Mouse (Mus musculus) midbrain, postnatal 0 days (tissue): ENCODE results near the gene Myzap. TPM values are rescaled to one million over a fixed set of nuclear protein-coding genes. Genes with fewer than 3 reads are reported as not detected.

Experiments used
- ATAC-seq: fragments of 200-750 bp; cut with Nextera tagmentation; 2 replicates; pipeline ENCODE4 v1.8.0; 2017; ENCODE audit warnings: moderate number of reproducible peaks, mild to moderate bottlenecking, moderate TSS enrichment, moderate library complexity; ENCODE audit not compliant: low FRiP score
- DNase-seq: peaks from one replicate; pipeline ENCODE4 v3.0.0-alpha.2; 2015; ENCODE audit warnings: low spot score
- H3K27ac ChIP-seq: fragments of 300-500 bp; sonication (generic); 2 replicates; pipeline ENCODE4 v1.5.1; 2014; ENCODE audit warnings: low read depth, mild to moderate bottlenecking, low read length, mixed read lengths
- H3K27me3 ChIP-seq: fragments of 300-500 bp; sonication (generic); 2 replicates; pipeline ENCODE4 v1.6.1; 2014; ENCODE audit warnings: low read length, control low read depth, mixed read lengths; ENCODE audit not compliant: insufficient read depth
- H3K36me3 ChIP-seq: fragments of 300-500 bp; sonication (generic); 2 replicates; pipeline ENCODE4 v1.6.1; 2014; ENCODE audit warnings: low read length, control low read depth, mixed read lengths; ENCODE audit not compliant: insufficient read depth
- H3K4me1 ChIP-seq: fragments of 300-500 bp; sonication (generic); 2 replicates; pipeline ENCODE4 v1.6.1; 2014; ENCODE audit warnings: mild to moderate bottlenecking, control low read depth, antibody characterized with exemption, low read length, mixed read lengths; ENCODE audit not compliant: insufficient read depth
- H3K4me2 ChIP-seq: fragments of 300-500 bp; sonication (generic); 2 replicates; pipeline ENCODE4 v1.6.1; 2014; ENCODE audit warnings: low read depth, mild to moderate bottlenecking, low read length, mixed read lengths; ENCODE audit not compliant: poor library complexity, severe bottlenecking
- H3K4me3 ChIP-seq: fragments of 300-500 bp; sonication (generic); 2 replicates; pipeline ENCODE4 v1.5.1; 2014; ENCODE audit warnings: low read depth, mild to moderate bottlenecking, low read length, moderate library complexity
- H3K9ac ChIP-seq: fragments of 300-500 bp; sonication (generic); replicated peaks from 2 replicates; pipeline ENCODE4 v1.6.1; 2014; ENCODE audit warnings: mild to moderate bottlenecking, low read length, moderate library complexity, mixed read lengths; ENCODE audit not compliant: poor library complexity, severe bottlenecking
- H3K9me3 ChIP-seq: fragments of 300-500 bp; sonication (generic); 2 replicates; pipeline ENCODE4 v1.6.1; 2016; ENCODE audit warnings: low read length, control low read depth
- CTCF ChIP-seq: IDR thresholded peaks from 2 replicates; pipeline ENCODE4 v1.5.1; 2016; ENCODE audit warnings: antibody characterized with exemption, mild to moderate bottlenecking
- WGBS: fragments of 180-500 bp; shearing (Covaris S2); extraction: QIAGEN DNeasy Blood & Tissue Kit; methylation state at CpG from one replicate; pipeline ENCODE4 v1.1.7; 2014; 5-methylcytosine and 5-hydroxymethylcytosine counted together
- polyA plus RNA-seq: library from polyadenylated mRNA; unstranded; fragments of >200 nt; fragmentation: Nextera tagmentation; extraction: Ambion mirVana; gene quantifications from 2 replicates; pipeline ENCODE4 v1.2.1, GENCODE M21; 2015
- total RNA-seq: library from RNA; depleted of rRNA; stranded (reverse); fragments of >200 nt; gene quantifications from 2 replicates; pipeline ENCODE4 v1.2.3, GENCODE M21; 2014

Gene Myzap
- total and polyA plus RNA-seq, 2 experiments from 2014 or later, result 0.99 to 2.1 TPM

GRCm38 (mm10) chr9:71529960-71530359 lies 62.2 kb downstream of the Myzap start:
- no peak for ATAC-seq
- Histone ChIP-seq H3K4me3 (no peak overlapping the region), H3K27me3 (no peaks in the 10 kb centered on the region), H3K4me1 (no peaks in the 10 kb centered on the region), H3K27ac (no peak overlapping the region), H3K9ac (no peak overlapping the region), H3K4me2 (no peak overlapping the region), H3K9me3 (no peaks in the 10 kb centered on the region), H3K36me3 (no peaks in the 10 kb centered on the region)
- DNase-seq, result no peak
- 64% methylated on average over 2 of the region's 2 CpGs for whole genome bisulfite sequencing
- peak; percentile 11; the same call in 1 of the 2 replicates for TF ChIP-seq CTCF

GRCm38 (mm10) chr9:71527438-71527837 lies 64.7 kb downstream of the Myzap start:
- DNase-seq, result no peak
- H3K4me2 ChIP-seq, result no peak overlapping the region
- TF ChIP-seq CTCF, result no peak

GRCm38 (mm10) chr9:71523901-71524300 lies 68.3 kb downstream of the Myzap start:
- no peak for ATAC-seq
- Histone ChIP-seq H3K4me1 (no peaks in the 10 kb centered on the region), H3K4me2 (no peak overlapping the region), H3K9ac (no peak overlapping the region), H3K4me3 (no peak overlapping the region), H3K9me3 (no peaks in the 10 kb centered on the region), H3K27ac (no peak overlapping the region), H3K27me3 (no peaks in the 10 kb centered on the region), H3K36me3 (no peaks in the 10 kb centered on the region)
- no peak for TF ChIP-seq CTCF
- DNase-seq, result no peak
- WGBS, result 88% methylated on average over 4 of the region's 4 CpGs

More at GRCm38 (mm10) chr9:71527438-71527837, 64.7 kb downstream of the Myzap start:
- no peaks in the 10 kb centered on the region for H3K36me3 ChIP-seq
- H3K27me3 ChIP-seq, result no peaks in the 10 kb centered on the region
- no peak overlapping the region for H3K9ac ChIP-seq
- 72% methylated on average over 9 of the region's 9 CpGs for WGBS
- no peaks in the 10 kb centered on the region for H3K9me3 ChIP-seq
- H3K4me3 ChIP-seq, result no peak overlapping the region
- no peak for ATAC-seq
- H3K4me1 ChIP-seq, result no peaks in the 10 kb centered on the region
- no peak overlapping the region for H3K27ac ChIP-seq

DNA sequence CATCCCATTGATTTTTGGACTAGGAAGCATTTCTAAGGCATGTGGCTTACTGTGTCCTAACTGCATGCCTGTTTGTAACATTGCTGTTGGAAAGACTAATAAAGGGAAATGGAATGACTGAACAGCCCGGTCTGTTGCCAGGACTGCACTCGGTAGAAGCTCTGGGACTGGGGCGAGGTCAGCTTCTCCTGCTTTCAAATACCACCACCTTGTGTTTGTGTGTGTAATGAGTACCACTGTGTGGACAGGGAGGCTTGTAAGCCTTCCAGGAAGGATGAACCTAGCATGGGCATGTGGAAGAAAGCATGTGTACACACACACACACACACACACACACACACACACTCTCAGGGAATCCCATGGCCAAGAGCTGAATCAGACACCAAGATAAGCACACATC lies 72.3 kb downstream of the Myzap start:
- Histone ChIP-seq H3K27ac (no peak overlapping the region), H3K4me3 (no peak overlapping the region), H3K4me2 (no peak overlapping the region), H3K9me3 (no peaks in the 10 kb centered on the region), H3K36me3 (no peaks in the 10 kb centered on the region), H3K9ac (no peak overlapping the region), H3K27me3 (no peaks in the 10 kb centered on the region), H3K4me1 (no peaks in the 10 kb centered on the region)
- ATAC-seq (no peak), DNase-seq (no peak)
- 68% methylated on average over 3 of the region's 3 CpGs for whole genome bisulfite sequencing
- no peak for TF ChIP-seq CTCF

DNA sequence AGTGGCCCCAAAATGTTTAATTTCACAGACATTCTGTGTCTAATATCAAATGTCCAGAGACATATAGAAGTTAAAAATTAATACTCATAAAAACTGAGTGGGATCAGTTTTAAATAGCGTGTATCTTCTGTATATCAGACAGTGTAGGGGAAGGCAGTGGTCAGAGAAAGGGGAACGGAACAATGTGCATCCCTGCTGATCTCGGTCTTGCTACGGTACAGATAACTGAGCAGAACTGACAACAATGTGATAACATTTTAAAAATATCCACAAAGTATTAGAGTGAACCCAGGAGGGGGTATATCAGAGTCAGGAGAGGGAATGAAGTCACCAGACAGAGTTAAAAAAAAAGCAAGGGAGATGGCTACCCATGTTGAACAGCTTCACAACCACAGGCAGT lies 74.7 kb downstream of the Myzap start:
- DNase-seq (no peak), ATAC-seq (no peak)
- Histone ChIP-seq H3K27ac (no peak overlapping the region), H3K9me3 (no peaks in the 10 kb centered on the region), H3K4me3 (no peak overlapping the region), H3K27me3 (no peaks in the 10 kb centered on the region), H3K4me1 (no peaks in the 10 kb centered on the region), H3K36me3 (no peaks in the 10 kb centered on the region), H3K9ac (no peak overlapping the region), H3K4me2 (no peak overlapping the region)
- WGBS, result 89% methylated on average over 4 of the region's 4 CpGs
- no peak for TF ChIP-seq CTCF

GRCm38 (mm10) chr9:71515862-71516261 lies 76.3 kb downstream of the Myzap start:
- Histone ChIP-seq H3K9me3 (no peaks in the 10 kb centered on the region), H3K9ac (no peak overlapping the region), H3K36me3 (no peaks in the 10 kb centered on the region), H3K4me1 (no peaks in the 10 kb centered on the region), H3K4me3 (no peak overlapping the region), H3K27me3 (no peaks in the 10 kb centered on the region), H3K27ac (no peak overlapping the region), H3K4me2 (no peak overlapping the region)
- ATAC-seq (no peak), DNase-seq (no peak)
- no peak for TF ChIP-seq CTCF
- WGBS, result 93% methylated on average over 4 of the region's 4 CpGs
